Mouse (Mus musculus): ENCODE measurements at regions not wholly inside any gene's neighbourhood (a gene's known extent, or its start where the extent isn't known, plus 50 kb on each side); places are given as distances from the start of the nearest gene placed in this dataset.

GRCm38 (mm10) chr17:83962841-83963240, 115.1 kb upstream of the Haao start:
- TF ChIP-seq CTCF (IDR thresholded peaks at IDR 0.05; ENCODE audit: extremely low read depth, insufficient read length, insufficient replicate concordance, low read depth, low read length) (no peak), POLR2A (IDR thresholded peaks at IDR 0.05; ENCODE audit: low read depth, low read length) (no peak)

Data from small intestine, adult 2 months (tissue).